Mouse (Mus musculus) liver, embryonic 16.5 days (tissue): ENCODE data around the gene Slc4a5. TPM values are rescaled to one million over a fixed set of nuclear protein-coding genes. Genes with fewer than 3 reads are reported as not detected.

Source experiments
- ATAC-seq: fragments of 200-750 bp; cut with Nextera tagmentation; 2 replicates; pipeline ENCODE4 v1.8.0; 2017; ENCODE audit warnings: low read depth, mild to moderate bottlenecking, moderate number of reproducible peaks, moderate library complexity
- H3K27ac ChIP-seq: fragments of 300-500 bp; sonication (generic); 2 replicates; pipeline ENCODE4 v1.5.1; 2014; ENCODE audit warnings: mild to moderate bottlenecking, low read length
- H3K27me3 ChIP-seq: fragments of 300-500 bp; sonication (generic); 2 replicates; pipeline ENCODE4 v1.6.1; 2014; ENCODE audit warnings: low read depth, low read length, mixed read lengths; ENCODE audit not compliant: control insufficient read depth, insufficient read depth
- H3K36me3 ChIP-seq: fragments of 300-500 bp; sonication (generic); 2 replicates; pipeline ENCODE4 v1.6.1; 2014; ENCODE audit warnings: mild to moderate bottlenecking; ENCODE audit not compliant: control insufficient read depth, insufficient read depth
- H3K4me1 ChIP-seq: fragments of 300-500 bp; sonication (generic); 2 replicates; pipeline ENCODE4 v1.6.1; 2014; ENCODE audit warnings: low read depth, low read length, mixed read lengths; ENCODE audit not compliant: control insufficient read depth
- H3K4me2 ChIP-seq: fragments of 300-500 bp; sonication (generic); 2 replicates; pipeline ENCODE4 v1.6.1; 2014; ENCODE audit warnings: low read depth, low read length, mixed read lengths
- H3K4me3 ChIP-seq: fragments of 300-500 bp; sonication (generic); 2 replicates; pipeline ENCODE4 v1.5.1; 2014; ENCODE audit warnings: low read depth, mild to moderate bottlenecking, low read length
- H3K9ac ChIP-seq: fragments of 300-500 bp; sonication (generic); 2 replicates; pipeline ENCODE4 v1.6.1; 2014; ENCODE audit warnings: low read depth, low read length
- H3K9me3 ChIP-seq: fragments of 300-500 bp; sonication (generic); replicated peaks from 2 replicates; pipeline ENCODE4 v1.6.1; 2016; ENCODE audit warnings: low read length; ENCODE audit not compliant: control insufficient read depth
- WGBS: fragments of 180-500 bp; shearing (Covaris S2); extraction: QIAGEN DNeasy Blood & Tissue Kit; methylation state at CpG from one replicate; pipeline ENCODE4 v1.1.7; 2014; ENCODE audit not compliant: insufficient replicate concordance; 5-methylcytosine and 5-hydroxymethylcytosine counted together
- polyA plus RNA-seq: library from polyadenylated mRNA; unstranded; fragments of >200 nt; fragmentation: Nextera tagmentation; extraction: Ambion mirVana; gene quantifications from 2 replicates; pipeline ENCODE4 v1.2.1, GENCODE M21; 2015

The Slc4a5 gene
- polyA plus RNA-seq, 1 experiment from 2014 or later: 0.93 TPM

DNA sequence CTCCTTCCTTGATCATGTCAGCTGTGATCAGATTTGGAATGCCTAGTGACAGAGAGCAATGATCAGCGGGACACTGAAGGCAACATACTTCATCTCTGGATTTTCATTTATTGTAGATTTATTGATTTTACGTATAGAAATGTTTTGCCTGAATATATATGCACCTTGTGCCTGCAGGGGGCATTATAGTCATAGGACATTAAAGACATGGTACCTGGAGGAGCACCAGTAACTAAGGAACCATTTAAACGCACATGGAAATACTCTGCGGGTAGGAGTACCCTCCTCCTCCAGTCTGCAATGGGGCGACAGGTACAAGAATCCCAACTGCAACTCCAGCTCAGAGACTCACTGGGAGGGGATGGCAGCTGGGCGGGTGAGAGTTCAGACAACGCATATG lies 89.4 kb downstream of the Slc4a5 start:
- 86% methylated on average over 7 of the region's 7 CpGs for WGBS
- ATAC-seq: no peak
- Histone ChIP-seq H3K27ac (no peak overlapping the region), H3K9ac (no peak overlapping the region), H3K9me3 (no peaks in the 10 kb centered on the region), H3K36me3 (peaks cover 72% of the 10 kb centered on the region), H3K27me3 (no peaks in the 10 kb centered on the region), H3K4me2 (no peak overlapping the region), H3K4me1 (peaks cover 21% of the 10 kb centered on the region), H3K4me3 (no peak overlapping the region)

DNA sequence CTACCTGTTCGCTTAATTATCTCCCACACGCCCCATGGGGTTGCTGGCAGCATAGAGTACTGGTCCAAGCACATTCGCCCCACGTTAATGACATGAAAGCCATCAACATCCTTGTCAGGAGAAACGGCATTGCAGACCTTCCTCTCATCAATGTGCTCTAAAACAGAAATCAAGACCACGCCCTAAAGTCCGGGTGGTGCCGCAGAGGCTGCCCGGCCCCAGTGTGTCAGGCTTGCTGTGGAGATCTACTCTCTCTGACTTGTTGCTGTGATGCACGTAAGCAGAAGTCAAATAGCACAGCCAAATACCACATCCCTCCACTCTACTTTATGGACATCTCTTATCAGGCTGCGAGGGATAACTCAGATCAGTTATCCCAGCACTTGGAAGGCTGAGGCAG lies 91.6 kb downstream of the Slc4a5 start:
- no peak for ATAC-seq

DNA sequence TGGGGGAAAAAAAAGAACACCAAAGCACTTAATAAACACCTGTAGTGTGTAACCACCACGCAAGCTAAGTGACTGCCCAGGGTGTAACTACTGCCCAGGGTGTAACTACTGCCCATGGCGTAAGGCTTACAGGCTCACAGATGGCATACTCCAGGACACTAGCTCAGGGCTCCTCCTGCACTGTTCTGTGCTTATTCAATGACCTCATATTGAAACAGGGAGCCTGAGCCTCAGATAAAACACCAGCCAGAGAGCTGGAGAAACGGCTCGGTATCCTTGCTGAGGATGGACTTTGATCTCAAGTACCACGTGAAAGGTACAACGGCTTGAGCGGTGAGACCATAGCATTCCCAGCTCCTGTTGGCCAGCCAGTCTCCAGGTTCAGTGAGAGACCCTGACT lies 92.4 kb downstream of the Slc4a5 start:
- Histone ChIP-seq H3K27me3 (no peaks in the 10 kb centered on the region), H3K9me3 (no peaks in the 10 kb centered on the region), H3K27ac (0 out of 2 replicates have a peak overlapping the region, but pooled peaks have one; percentile 8), H3K4me3 (no peak overlapping the region), H3K9ac (0 out of 2 replicates have a peak overlapping the region, but pooled peaks have one; percentile 21), H3K4me2 (no peak overlapping the region), H3K4me1 (peaks cover 44% of the 10 kb centered on the region), H3K36me3 (peaks cover 51% of the 10 kb centered on the region)
- 79% methylated on average over 7 of the region's 7 CpGs for WGBS
- no peak for ATAC-seq

More for the DNA sequence above, 91.6 kb downstream of the Slc4a5 start:
- H3K4me1 ChIP-seq: peaks cover 38% of the 10 kb centered on the region
- 72% methylated on average over 11 of the region's 11 CpGs for WGBS
- no peaks in the 10 kb centered on the region for H3K9me3 ChIP-seq
- H3K4me3 ChIP-seq: no peak overlapping the region
- H3K27me3 ChIP-seq: no peaks in the 10 kb centered on the region
- no peak overlapping the region for H3K27ac ChIP-seq
- H3K9ac ChIP-seq: no peak overlapping the region
- no peak overlapping the region for H3K4me2 ChIP-seq
- H3K36me3 ChIP-seq: peaks cover 59% of the 10 kb centered on the region

DNA sequence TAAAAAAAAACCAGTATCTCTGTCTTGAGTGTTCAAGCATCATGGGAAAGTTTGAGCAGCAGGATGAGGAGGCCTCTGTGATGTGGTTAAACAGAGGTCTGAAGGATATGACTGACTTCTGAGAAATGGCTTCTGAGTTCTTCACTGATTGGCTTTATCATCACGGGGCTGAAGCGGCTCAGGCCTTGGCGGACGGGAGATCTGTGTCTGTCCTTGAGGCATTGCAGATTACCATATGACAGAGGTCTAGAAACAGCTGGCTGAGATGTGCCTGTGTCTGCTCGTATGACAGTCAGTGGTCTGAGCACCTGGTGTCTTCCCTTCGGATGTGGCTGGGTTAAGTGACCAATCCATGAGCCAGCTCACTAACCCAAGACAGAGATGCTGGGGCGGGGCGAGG lies 92.9 kb downstream of the Slc4a5 start:
- peak; percentile 14; the same call in 1 of the 2 replicates for ATAC-seq
- peaks cover 44% of the 10 kb centered on the region for H3K4me1 ChIP-seq

DNA sequence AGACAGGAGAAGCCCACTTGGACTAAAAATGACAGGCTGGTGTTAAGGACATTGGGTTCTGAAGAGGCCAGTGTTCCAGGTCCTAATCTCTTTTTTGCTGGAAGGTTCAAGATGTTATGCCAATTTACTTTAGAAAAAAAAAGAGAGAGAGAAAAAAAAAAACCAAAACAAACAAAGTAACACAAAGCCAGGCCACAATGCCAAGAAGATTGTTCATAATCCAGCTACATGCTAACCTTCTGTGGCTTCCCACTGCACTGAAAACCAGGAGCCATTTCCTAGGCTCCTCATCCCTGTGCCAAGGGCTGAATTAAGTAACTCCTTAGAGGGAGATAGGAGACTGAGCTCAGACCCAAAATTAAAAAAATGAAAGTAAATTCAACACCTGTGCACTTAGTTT lies 95.7 kb downstream of the Slc4a5 start:
- no peak for ATAC-seq
- Histone ChIP-seq H3K27ac (peak overlapping the region; percentile 9; the same call in 1 of the 2 replicates), H3K4me2 (peak overlapping the region; percentile 78), H3K9ac (peak overlapping the region; percentile 93), H3K9me3 (no peaks in the 10 kb centered on the region), H3K27me3 (no peaks in the 10 kb centered on the region), H3K4me3 (peak overlapping the region; percentile 95), H3K36me3 (peaks cover 27% of the 10 kb centered on the region), H3K4me1 (peaks cover 46% of the 10 kb centered on the region)

More for the DNA sequence above, 92.9 kb downstream of the Slc4a5 start:
- Histone ChIP-seq H3K9ac (no peak overlapping the region), H3K27ac (peak overlapping the region; percentile 73), H3K9me3 (no peaks in the 10 kb centered on the region), H3K36me3 (peaks cover 46% of the 10 kb centered on the region), H3K27me3 (no peaks in the 10 kb centered on the region), H3K4me3 (no peak overlapping the region), H3K4me2 (no peak overlapping the region; the same call in 1 of the 2 replicates)
- 47% methylated on average over 8 of the region's 8 CpGs for WGBS

DNA sequence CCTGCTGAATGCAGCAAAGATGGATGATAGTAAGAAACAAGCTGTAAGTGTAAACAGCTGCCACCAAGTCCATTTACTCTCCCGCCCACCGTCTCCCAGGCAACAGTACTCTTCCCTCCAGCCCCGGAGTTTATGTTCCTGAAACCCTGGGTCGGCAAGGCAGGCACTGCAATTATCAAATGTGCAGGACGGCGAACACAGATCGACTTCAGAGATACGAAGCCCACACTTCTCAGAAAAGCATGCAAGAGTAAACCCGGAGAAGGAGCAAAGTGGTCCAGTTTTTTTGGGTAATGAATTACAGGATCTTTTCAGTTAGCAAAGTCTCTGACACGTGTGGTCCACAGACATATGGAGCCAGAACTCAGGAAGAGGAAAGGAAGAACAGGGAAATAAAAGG lies 96.4 kb downstream of the Slc4a5 start:
- peak overlapping the region; percentile 9 for H3K27ac ChIP-seq
- H3K9ac ChIP-seq: peak overlapping the region; percentile 93

DNA sequence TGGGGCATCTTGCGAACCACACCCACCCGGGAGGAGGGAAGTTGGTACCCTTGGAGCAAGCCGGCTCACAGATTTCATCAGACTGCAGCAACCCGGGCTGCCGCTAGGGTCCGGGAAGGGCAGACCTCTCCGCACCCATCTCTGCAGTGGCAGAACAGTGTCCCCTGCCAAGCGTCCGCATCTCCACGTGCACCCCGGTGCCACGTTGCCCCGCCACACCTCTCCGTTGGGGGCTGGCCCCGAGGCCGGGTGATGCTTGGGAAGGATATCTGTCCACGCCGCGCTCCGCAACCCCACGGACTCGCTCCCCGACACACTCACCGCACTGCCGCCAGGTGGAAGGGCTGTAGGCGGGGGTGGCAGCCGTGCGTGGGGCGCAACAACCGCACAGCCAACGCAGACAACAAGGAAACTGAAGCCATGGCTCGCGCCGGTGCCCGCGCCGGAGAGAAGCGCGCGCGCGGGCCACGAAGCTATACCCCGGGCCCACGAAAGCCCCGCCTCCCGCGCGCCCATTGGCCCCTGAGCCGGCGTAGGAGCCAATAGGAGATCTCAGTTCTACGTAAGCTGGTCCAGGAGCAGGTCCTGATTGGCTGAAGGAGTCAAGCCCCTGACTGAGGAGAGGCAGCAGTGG lies 97.6 kb downstream of the Slc4a5 start:
- WGBS: under 1% methylated on average over 52 of the region's 52 CpGs
- Histone ChIP-seq H3K4me1 (peaks cover 36% of the 10 kb centered on the region), H3K36me3 (peaks cover 10% of the 10 kb centered on the region), H3K27ac (peak overlapping the region; percentile 88), H3K4me3 (peak overlapping the region; percentile 95), H3K9ac (peak overlapping the region; percentile 93), H3K27me3 (no peaks in the 10 kb centered on the region), H3K9me3 (no peaks in the 10 kb centered on the region), H3K4me2 (peak overlapping the region; percentile 78)
- peak; percentile 97 for ATAC-seq

More for the DNA sequence above, 96.4 kb downstream of the Slc4a5 start:
- peak overlapping the region; percentile 78 for H3K4me2 ChIP-seq
- WGBS: 5% methylated on average over 10 of the region's 10 CpGs
- H3K4me1 ChIP-seq: peaks cover 45% of the 10 kb centered on the region
- ATAC-seq: no peak
- H3K27me3 ChIP-seq: no peaks in the 10 kb centered on the region
- H3K9me3 ChIP-seq: no peaks in the 10 kb centered on the region
- peaks cover 19% of the 10 kb centered on the region for H3K36me3 ChIP-seq
- H3K4me3 ChIP-seq: peak overlapping the region; percentile 95

DNA sequence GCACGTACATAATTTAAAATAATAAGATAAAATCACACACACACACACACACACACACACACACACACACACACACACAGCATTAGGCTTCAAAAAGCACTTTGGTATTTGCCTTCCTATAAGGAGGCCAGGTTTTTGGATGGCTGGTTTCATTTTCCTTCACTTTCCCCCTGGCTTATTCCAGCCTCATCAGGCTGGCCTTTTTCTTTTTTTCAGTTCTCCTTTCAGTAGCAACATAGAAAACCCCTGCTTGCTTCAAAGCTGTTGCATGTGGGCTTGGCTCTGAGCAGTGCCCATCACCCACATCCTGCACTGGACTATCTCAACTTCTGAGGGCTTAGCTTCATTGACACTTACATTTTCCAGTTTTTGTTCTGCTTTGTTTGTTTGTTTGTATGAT lies 102.3 kb downstream of the Slc4a5 start:
- no peak overlapping the region for H3K4me3 ChIP-seq
- H3K9me3 ChIP-seq: no peaks in the 10 kb centered on the region
- peaks cover 11% of the 10 kb centered on the region for H3K4me1 ChIP-seq
- no peak overlapping the region for H3K4me2 ChIP-seq
- H3K9ac ChIP-seq: no peak overlapping the region
- no peak for ATAC-seq
- no peaks in the 10 kb centered on the region for H3K27me3 ChIP-seq
- no peak overlapping the region for H3K27ac ChIP-seq
- 50% methylated on average over 1 of the region's 1 CpGs for WGBS
- no peaks in the 10 kb centered on the region for H3K36me3 ChIP-seq

DNA sequence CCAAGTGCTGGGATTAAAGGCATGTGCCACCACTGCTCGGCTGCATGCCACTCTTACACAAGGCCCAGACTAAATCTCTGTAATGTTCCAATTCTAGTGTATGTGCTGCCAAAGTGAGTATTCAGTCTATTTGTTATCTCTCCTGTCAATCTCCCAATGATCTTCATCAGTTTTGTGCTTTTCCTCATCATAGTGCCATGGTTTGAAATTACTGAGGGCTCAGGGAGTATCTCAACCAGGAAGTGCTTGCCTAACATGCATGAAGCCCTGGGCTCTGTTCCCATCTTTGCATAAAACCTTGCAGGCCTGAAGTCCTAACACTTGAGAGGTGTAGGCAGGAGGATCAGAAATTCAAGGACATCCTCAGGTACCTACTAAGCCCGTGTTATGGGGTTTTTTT lies 103.2 kb downstream of the Slc4a5 start:
- Histone ChIP-seq H3K27me3 (no peaks in the 10 kb centered on the region), H3K4me3 (no peak overlapping the region), H3K4me2 (no peak overlapping the region), H3K4me1 (peaks cover 17% of the 10 kb centered on the region), H3K27ac (no peak overlapping the region), H3K9me3 (no peaks in the 10 kb centered on the region), H3K36me3 (peaks cover 1% of the 10 kb centered on the region; the same call in 1 of the 2 replicates), H3K9ac (no peak overlapping the region)
- 57% methylated on average over 2 of the region's 2 CpGs for WGBS
- ATAC-seq: no peak
